Mouse (Mus musculus) urinary bladder, adult 2 months (tissue): ENCODE data around the gene Dis3l. TPM values are rescaled to one million over a fixed set of nuclear protein-coding genes. Genes with fewer than 3 reads are reported as not detected.
A peak's percentile ranks its signal among the peaks of the same experiment; 100 is the strongest.

Experiments
- DNase-seq: peaks from one replicate; pipeline ENCODE4 v3.0.0; 2022; ENCODE audit warnings: low spot score
- polyA plus RNA-seq: library from polyadenylated mRNA; depleted of rRNA; stranded (reverse); fragments of >200 nt; gene quantifications from 2 replicates; pipeline ENCODE4 v1.2.3, GENCODE M21; 2012; rRNA removed

The Dis3l gene
- polyA plus RNA-seq: 20.2 and 21.5 TPM in 2 replicates

GRCm38 (mm10) chr9:64341254-64341566, at the start of gene Dis3l:
Dis3l (minus strand) TSS chr9:64341288.
- DNase-seq: no peak

GRCm38 (mm10) chr9:64389576-64390292, 48.6 kb upstream of the Dis3l start:
- no peak for DNase-seq

GRCm38 (mm10) chr9:64386466-64387211, 45.6 kb upstream of the Dis3l start:
- DNase-seq: no peak

GRCm38 (mm10) chr9:64385511-64386465, 44.7 kb upstream of the Dis3l start, which contains the start of gene Megf11:
Megf11 (plus strand) TSS chr9:64385626.
- DNase-seq: no peak

- no peak for DNase-seq
Observed at GRCm38 (mm10) chr9:64383021-64383788, 42.1 kb upstream of the Dis3l start.

GRCm38 (mm10) chr9:64376380-64376779, 35.3 kb upstream of the Dis3l start:
- no peak for DNase-seq

GRCm38 (mm10) chr9:64371305-64371819, 30.3 kb upstream of the Dis3l start:
- DNase-seq: no peak

GRCm38 (mm10) chr9:64369871-64370270, 28.8 kb upstream of the Dis3l start:
- no peak for DNase-seq

GRCm38 (mm10) chr9:64361231-64361950, 20.3 kb upstream of the Dis3l start:
- DNase-seq: no peak

- no peak for DNase-seq
Observed at GRCm38 (mm10) chr9:64355627-64356026, 14.5 kb upstream of the Dis3l start.

- no peak for DNase-seq
Observed at GRCm38 (mm10) chr9:64351191-64351590, 10.1 kb upstream of the Dis3l start.

- DNase-seq: no peak
Observed at GRCm38 (mm10) chr9:64349490-64349889, 8.4 kb upstream of the Dis3l start.

- no peak for DNase-seq
Observed at GRCm38 (mm10) chr9:64347377-64347776, 6.3 kb upstream of the Dis3l start.

- DNase-seq: no peak
Observed at GRCm38 (mm10) chr9:64345931-64346330, 4.8 kb upstream of the Dis3l start.

- no peak for DNase-seq
Observed at GRCm38 (mm10) chr9:64343656-64344055, 2.6 kb upstream of the Dis3l start.

- no peak for DNase-seq
Observed at GRCm38 (mm10) chr9:64341671-64342070, 583 bp upstream of the Dis3l start.

GRCm38 (mm10) chr9:64340351-64341253, 486 bp downstream of the Dis3l start:
- peak; percentile 80 for DNase-seq

GRCm38 (mm10) chr9:64339361-64339760, 1.7 kb downstream of the Dis3l start:
- DNase-seq: no peak

GRCm38 (mm10) chr9:64335825-64336224, 5.3 kb downstream of the Dis3l start:
- DNase-seq: no peak
